Mouse (Mus musculus) splenic B cell, adult 2 months (primary cell): Measurements from ENCODE around the gene Kremen2.

Experiments used
- DNase-seq: peaks from one replicate; pipeline ENCODE4 v3.0.0-alpha.2; 2011; ENCODE audit warnings: low read depth, low spot score
- H3K27me3 ChIP-seq: 2 replicates; pipeline ENCODE4 v1.6.1; 2012; ENCODE audit warnings: mild to moderate bottlenecking, low read length, moderate library complexity, mixed read lengths; ENCODE audit not compliant: control insufficient read depth, poor library complexity, insufficient read depth, severe bottlenecking
- H3K36me3 ChIP-seq: 2 replicates; pipeline ENCODE4 v1.6.1; 2012; ENCODE audit warnings: mild to moderate bottlenecking, low read length, moderate library complexity, mixed read lengths; ENCODE audit not compliant: control insufficient read depth, poor library complexity, insufficient read depth, severe bottlenecking

Kremen2 gene

DNA sequence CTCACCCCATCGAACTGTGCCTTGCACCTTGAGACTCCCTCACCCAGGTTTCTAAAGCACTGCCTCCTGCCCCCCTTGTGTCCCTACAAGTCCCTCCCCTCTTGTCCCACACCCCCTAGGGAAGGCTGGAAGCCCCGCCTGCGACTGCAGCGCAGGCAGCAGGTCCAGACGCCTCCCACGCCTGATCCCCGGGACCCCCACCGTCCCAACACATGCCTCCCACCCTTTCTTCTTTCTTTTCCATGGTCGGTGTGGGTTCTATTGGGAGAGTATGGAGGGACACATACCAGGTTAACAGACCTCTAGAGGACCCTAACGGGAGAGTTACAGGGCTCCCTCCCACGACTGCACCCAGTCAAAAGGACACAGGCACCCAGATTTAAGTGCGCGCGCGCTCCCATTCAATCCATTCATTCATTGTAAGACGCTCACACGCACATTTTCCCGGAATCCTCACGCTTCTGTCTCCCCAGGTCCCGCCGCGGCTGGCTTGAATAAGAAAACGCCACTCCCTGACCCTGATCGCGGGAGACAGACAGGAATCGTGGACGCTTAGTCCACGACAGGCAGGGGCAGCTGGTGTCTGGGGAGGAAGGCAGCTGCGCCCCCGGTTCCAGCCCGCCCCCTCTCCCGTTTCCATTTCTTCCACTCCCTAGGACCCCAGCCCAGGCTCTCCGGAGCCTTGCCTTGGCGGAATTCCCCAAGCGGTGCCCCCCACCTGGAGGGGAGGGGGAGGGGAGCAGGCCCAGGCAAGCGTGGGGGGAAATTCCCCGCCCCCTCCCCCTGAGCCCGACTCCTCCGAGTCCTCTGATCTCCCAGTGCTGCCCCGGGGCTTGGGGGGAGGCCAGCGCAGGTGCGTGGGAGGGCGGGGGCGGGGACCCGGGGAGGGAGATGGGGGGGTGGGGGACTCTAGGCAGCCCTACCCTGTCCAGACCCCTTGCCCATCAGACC, at the start of gene Kremen2:
TSS of gene Kremen2 (minus strand) at position 533 of the 951 bp plus-strand sequence.
- no peaks in the 10 kb centered on the region for H3K27me3 ChIP-seq
- peak; percentile 46 for DNase-seq
- H3K36me3 ChIP-seq, result no peaks in the 10 kb centered on the region

DNA sequence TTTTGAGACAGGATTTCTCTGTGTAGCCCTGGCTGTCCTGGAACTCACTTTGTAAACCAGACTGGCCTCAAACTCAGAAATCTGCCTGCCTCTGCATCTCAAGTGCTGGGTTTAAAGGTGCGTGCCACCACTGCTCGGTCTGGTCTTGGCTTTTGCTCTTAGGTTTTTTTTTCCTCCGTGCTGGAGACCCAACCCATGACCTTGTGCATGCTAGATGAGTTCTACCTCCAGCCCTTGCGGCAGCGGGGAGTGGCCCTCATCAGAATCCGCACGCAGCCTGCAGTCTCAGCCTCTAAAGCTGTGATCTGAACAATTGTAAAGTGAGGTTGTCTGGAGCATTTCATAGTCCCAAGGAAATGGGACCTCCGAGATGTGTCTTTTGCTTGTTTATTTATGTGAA, 49.7 kb upstream of the Kremen2 start:
- H3K27me3 ChIP-seq, result no peaks in the 10 kb centered on the region
- DNase-seq, result no peak
- H3K36me3 ChIP-seq, result no peaks in the 10 kb centered on the region

DNA sequence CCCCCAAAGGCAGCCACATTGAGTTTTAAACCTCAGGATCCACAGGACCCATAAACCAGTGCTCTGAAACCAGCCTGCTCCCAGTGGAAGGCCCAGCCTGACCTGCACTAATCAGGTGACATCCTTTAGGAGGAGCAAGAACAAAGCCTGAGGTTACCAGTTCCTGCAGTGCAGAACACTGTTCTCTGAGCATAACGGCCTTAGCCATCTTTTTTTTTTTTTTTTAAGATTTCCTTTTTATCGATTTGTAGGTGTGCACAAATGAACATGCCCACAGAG, 45.4 kb upstream of the Kremen2 start:
- Histone ChIP-seq H3K27me3 (no peaks in the 10 kb centered on the region), H3K36me3 (no peaks in the 10 kb centered on the region)
- no peak for DNase-seq

DNA sequence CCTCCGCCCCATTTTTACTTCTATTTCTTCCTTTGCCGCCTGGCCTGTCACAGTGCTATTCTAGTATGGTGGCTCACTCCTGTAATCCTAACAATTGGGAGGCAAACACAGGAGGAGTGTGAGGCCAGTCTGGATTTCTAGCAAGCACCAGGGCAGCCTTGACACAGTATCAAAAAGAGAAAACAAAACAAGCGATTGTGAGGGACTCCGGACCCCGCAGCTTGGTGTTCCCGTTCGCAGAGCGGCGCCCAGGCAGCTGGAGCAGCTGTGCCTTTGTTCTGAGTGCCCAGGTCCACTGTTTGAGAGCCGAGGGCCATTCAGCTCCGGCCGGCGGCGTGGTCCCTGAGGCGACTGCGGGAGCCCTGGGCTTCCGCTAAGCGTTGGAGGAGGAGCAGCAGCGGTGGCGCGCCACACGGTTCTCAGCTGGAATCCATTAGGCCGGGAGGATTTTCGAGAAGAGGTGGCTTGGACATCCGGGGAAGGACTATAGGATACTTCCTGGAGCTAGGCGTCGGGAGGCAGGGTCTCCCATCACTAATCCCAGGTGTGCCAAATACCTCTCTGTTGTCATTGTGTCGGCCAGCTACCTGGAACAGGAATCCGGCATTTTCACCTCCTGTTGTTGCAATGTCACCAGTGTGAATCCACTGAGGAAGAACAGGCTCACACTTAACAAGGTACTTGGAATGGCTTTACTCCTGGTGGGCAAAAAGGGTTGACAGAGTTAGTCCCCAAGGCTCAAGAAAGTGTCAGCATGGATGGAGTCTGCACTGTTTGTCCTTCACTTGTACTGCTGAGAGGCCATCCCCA, 44.8 kb upstream of the Kremen2 start, which contains the start of gene Srrm2:
TSS of gene Srrm2 (plus strand) at position 264 of the 810 bp plus-strand sequence.
- peak; percentile 40 for DNase-seq
- no peaks in the 10 kb centered on the region for H3K27me3 ChIP-seq

DNA sequence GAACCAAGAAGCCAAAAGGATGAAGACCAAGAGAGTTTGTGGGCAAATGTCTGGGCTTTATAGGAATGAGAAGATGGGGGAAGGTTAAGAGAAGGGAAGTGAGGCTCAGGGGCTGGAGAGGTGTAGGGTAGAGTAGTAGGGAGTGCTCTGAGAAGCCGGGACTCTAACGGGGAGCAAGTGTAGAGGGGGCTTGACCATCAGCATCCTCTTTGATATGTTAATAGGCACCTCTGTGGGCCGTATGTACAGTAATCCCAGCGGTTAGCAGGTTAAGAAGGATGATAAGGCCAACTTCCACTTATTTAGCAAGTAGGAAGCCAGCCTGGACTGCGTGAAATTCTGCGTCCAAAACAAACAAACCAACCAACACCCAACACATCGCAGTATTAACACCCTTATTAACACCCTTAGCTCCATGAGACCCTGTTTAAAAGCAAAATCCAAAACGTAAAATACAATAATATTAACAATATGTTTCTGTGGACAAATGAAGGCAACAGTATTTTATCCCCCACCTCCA, 44.2 kb upstream of the Kremen2 start:
- H3K27me3 ChIP-seq, result no peaks in the 10 kb centered on the region; the same call in 1 of the 2 replicates
- no peak for DNase-seq
- H3K36me3 ChIP-seq, result no peaks in the 10 kb centered on the region

More for the DNA sequence above, 44.8 kb upstream of the Kremen2 start, which contains the start of gene Srrm2:
- H3K36me3 ChIP-seq, result no peaks in the 10 kb centered on the region

DNA sequence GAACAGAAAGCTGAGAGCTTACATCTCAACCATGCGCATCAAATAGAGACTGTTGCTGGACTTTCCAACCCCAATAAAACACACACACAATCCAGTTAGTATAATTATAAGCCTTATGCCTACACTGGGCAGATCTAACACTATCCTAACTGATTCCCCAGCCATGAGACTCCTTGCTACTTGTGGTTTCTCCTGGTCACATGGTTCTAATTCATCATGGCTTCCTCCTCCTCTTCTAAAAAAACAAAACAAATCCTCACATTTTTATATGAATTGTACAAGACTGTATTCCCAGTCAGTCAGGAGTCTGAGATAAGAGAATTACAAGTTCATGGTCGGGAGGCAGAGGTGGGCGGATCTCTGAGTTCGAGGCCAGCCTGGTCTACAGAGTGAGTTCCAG, 43.3 kb upstream of the Kremen2 start:
- no peaks in the 10 kb centered on the region; the same call in 1 of the 2 replicates for H3K27me3 ChIP-seq
- DNase-seq, result no peak
- no peaks in the 10 kb centered on the region for H3K36me3 ChIP-seq

DNA sequence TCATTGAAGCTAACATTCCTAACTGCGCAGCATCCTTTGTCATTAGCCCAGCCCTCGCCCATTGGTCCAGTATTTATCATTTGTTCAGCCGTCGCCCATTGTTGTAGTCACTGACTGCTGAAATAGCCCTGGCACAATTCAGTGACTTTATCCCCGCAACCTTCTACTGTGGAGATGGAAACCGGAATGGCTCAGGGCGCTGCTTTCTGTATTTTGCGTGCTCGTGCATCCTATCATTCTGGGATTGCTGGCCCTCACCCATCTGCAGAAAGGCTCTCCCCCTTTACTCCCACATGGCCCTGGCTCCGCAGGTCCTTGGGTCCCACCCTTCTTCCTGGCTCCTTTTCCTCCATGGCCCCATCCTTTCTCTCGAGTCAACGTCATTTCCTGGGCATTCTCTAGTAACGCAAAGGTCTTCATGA, 40.9 kb upstream of the Kremen2 start:
- Histone ChIP-seq H3K36me3 (no peaks in the 10 kb centered on the region), H3K27me3 (no peaks in the 10 kb centered on the region; the same call in 1 of the 2 replicates)
- no peak for DNase-seq

DNA sequence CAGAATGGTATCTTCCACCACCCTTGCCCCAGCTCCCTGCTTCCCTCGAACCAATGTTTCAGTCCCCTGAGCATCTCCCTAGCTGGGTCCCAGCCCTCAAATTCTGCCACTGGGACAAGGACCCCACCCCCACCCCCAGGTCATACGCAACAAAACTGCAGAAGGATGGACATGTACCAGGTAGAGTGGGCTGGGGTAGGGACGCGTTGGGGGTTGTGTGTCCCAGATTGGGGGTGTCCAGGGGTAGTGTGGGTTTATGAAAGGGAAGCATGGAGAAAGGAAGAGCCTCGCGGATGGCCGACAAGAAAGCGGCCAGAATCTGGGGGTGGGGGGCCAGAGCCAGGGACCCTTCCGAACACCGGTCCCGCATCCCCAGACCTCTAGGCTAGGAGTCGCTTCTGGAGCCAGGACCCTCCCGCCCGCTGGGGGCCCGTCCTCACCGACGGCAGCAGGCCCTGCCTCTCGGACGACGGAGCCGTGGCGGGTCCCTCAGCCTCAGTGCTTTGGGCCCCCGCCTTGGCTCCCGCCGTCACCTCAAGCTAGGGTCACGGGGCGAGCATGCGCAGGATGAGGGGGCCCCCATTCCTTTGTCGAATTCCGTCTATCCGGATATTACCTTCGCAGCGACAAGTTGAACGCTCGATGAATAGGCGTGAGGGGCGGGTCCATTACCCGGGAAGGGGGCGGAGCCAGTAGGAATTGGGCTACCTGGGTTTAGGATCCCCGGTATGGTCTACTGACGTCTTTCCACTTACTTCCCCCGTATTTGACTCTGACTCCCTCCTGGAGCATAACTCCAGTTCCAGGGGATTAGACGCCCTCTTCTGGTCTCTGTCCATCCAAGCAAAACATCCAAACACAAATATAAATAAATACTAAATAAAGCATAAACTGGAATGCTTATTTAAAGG, 40.2 kb upstream of the Kremen2 start, which contains the start of gene Flywch2:
TSS of gene Flywch2 (minus strand) at position 521 of the 911 bp plus-strand sequence.
- peak; percentile 58 for DNase-seq
- H3K36me3 ChIP-seq, result no peaks in the 10 kb centered on the region
- no peaks in the 10 kb centered on the region; the same call in 1 of the 2 replicates for H3K27me3 ChIP-seq

DNA sequence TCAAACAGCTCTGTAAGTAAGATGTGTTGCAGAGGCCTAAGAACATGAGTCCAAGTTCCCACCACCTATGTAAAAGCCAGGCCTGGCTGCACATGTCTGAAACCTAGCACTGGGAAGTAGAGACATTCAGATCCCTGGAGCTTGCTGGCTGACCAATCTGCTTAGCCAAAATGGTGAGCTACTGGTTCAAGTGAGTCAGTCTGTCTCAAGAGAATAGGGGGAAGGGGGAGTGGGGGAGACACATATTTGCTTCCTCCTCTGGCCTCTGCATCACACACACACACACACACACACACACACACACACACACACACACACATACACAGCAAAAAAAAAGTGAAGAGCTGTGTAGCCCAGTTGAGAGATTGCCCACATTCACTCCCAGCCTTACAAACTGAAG, 37.7 kb upstream of the Kremen2 start:
- H3K36me3 ChIP-seq, result no peaks in the 10 kb centered on the region
- no peak for DNase-seq
- H3K27me3 ChIP-seq, result no peaks in the 10 kb centered on the region; the same call in 1 of the 2 replicates

DNA sequence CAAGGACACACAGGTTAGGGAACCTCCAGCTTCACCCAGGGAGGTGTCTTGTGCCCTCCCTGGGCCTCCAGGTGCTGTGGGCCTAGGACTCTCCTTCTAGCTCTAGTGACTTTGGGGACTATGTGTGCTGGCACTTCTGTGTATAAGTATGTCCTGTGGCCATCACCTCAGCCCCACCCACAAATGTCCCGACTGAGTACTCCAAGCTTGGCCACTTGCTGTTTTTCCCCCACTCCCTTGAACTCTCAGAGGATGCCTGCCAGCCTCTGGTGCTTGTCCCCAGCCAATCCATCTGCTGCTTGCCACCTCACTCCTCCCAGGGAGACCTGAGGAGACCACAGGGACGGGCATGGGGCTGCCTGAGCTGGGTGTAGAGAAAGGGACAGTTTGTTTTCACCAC, 32.8 kb upstream of the Kremen2 start:
- H3K27me3 ChIP-seq, result no peaks in the 10 kb centered on the region
- no peaks in the 10 kb centered on the region for H3K36me3 ChIP-seq
- no peak for DNase-seq

DNA sequence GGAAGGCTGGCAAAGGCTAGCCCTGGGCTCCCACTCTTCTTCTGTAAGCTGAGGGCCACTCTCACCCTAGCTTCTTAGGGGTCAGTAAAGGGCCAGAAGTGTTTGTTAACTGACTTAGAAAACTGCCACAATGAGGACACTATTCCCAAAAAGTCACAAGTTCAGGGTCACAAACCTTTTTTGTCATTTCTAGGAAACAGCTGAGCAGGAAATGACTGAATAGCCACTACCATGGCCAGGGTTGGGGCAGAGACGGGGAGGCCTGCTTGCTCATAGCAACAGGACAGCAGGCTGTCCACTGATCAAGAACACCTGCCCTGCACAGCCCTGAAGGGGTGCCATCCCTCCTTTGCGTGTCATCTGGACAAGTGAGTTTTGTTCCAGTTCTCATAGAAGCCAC, 31.5 kb upstream of the Kremen2 start:
- H3K36me3 ChIP-seq, result no peaks in the 10 kb centered on the region
- H3K27me3 ChIP-seq, result no peaks in the 10 kb centered on the region
- no peak for DNase-seq

DNA sequence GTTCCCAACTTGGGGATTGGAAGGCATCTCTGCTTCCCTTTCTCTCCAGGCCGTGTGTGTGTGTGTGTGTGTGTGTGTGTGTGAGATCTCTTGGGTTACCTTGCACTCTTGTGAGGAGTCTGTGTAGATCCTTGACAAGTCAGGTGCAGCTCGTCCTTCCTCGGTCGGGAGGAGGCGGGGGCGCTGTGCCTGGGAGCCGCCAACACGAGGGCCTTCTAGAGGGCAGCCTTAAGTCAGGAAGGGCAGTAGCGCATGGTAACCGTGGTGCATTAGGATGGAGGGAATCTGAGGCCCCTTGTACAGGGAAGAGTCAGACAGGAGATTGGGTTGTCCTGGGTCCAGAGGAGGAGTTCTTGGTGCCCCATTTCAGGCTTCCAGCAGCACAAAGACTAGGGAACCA, 30.6 kb upstream of the Kremen2 start:
- no peaks in the 10 kb centered on the region; the same call in 1 of the 2 replicates for H3K27me3 ChIP-seq
- no peaks in the 10 kb centered on the region for H3K36me3 ChIP-seq
- DNase-seq, result no peak

DNA sequence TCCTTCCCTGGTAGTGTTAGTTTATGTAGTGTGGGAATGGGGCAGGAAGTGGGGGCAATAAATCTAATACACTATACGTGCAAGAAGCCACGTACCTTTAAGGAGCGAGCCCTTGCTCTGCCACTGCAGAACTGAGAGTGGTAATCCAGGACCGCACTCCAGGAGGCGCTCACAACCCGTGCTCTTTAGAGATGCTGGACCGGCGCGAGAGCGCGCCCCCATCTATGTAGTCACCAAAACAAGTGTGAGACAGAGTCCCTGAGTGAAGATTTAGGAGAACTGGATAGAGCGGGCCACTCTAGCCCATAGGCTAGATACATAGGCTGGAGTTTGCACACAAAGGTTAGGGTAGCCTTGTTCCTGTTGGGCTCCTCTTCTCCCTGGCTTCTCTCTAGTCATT, 28.5 kb upstream of the Kremen2 start:
- Histone ChIP-seq H3K36me3 (no peaks in the 10 kb centered on the region), H3K27me3 (no peaks in the 10 kb centered on the region; the same call in 1 of the 2 replicates)
- peak; percentile 91 for DNase-seq

DNA sequence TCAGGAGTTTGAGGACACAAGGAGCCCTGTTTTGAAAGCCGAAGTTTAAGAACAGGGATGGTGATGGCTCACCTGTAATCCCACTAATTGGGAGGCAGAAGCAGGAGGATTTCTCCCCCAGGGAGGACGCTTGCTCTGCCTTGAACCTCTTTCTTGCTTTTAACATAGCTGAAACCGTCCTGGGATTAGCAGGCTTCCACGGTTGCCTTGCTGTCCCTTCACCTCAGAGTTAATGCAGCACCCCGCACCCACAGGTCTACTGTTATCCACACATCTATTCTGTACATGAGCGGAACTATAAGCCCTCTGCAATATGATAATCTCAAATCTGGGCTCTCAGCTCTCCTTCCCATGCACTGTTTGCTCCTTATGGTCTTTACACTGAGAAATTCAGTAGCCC, 28.0 kb upstream of the Kremen2 start:
- no peak for DNase-seq
- Histone ChIP-seq H3K27me3 (no peaks in the 10 kb centered on the region; the same call in 1 of the 2 replicates), H3K36me3 (no peaks in the 10 kb centered on the region)
